Mouse (Mus musculus): ENCODE measurements around the gene Ormdl3. TPM values are rescaled to one million over a fixed set of nuclear protein-coding genes. Genes with fewer than 3 reads are reported as not detected.
A peak's percentile ranks its signal among the peaks of the same experiment; 100 is the strongest.

The Ormdl3 gene
- polyA plus RNA-seq, 1 experiment = 20.0 TPM

- H3K4me1 ChIP-seq (ENCODE audit: control insufficient read depth, insufficient read depth, low read length) = no peaks in the 10 kb centered on the region
- no peak overlapping the region for H3K9ac ChIP-seq (ENCODE audit: low read depth, poor library complexity, severe bottlenecking)
- no peaks in the 10 kb centered on the region for H3K9me3 ChIP-seq (replicated peaks; ENCODE audit: control insufficient read depth, insufficient read depth, low read length, poor library complexity, severe bottlenecking)
- no peak overlapping the region for H3K4me3 ChIP-seq (ENCODE audit: low read depth, low read length)
- TF ChIP-seq POLR2A (IDR thresholded peaks at IDR 0.05; ENCODE audit: insufficient read depth, low read length) (no peak), CTCF (IDR thresholded peaks at IDR 0.05; ENCODE audit: low read depth, low read length) (no peak), EP300 (IDR thresholded peaks at IDR 0.05; ENCODE audit: insufficient read depth, low read depth, low read length) (no peak)
- no peaks in the 10 kb centered on the region for H3K27me3 ChIP-seq (ENCODE audit: control insufficient read depth, insufficient read depth, low read length, poor library complexity, severe bottlenecking)
- no peaks in the 10 kb centered on the region for H3K36me3 ChIP-seq (ENCODE audit: control insufficient read depth, insufficient read depth, low read length, poor library complexity, severe bottlenecking)
- no peak overlapping the region for H3K27ac ChIP-seq (ENCODE audit: insufficient read depth, low read length)
Observed at GRCm38 (mm10) chr11:98563921-98564414, 23.2 kb downstream of the Ormdl3 start.

GRCm38 (mm10) chr11:98563025-98563424 is 24.1 kb downstream of the Ormdl3 start:
- TF ChIP-seq POLR2A (IDR thresholded peaks at IDR 0.05; ENCODE audit: insufficient read depth, low read length) (no peak), CTCF (IDR thresholded peaks at IDR 0.05; ENCODE audit: low read depth, low read length) (no peak), EP300 (IDR thresholded peaks at IDR 0.05; ENCODE audit: insufficient read depth, low read depth, low read length) (no peak)
- H3K9me3 ChIP-seq (replicated peaks; ENCODE audit: control insufficient read depth, insufficient read depth, low read length, poor library complexity, severe bottlenecking) = no peaks in the 10 kb centered on the region
- H3K27ac ChIP-seq (ENCODE audit: insufficient read depth, low read length) = no peak overlapping the region
- H3K27me3 ChIP-seq (ENCODE audit: control insufficient read depth, insufficient read depth, low read length, poor library complexity, severe bottlenecking) = no peaks in the 10 kb centered on the region
- H3K4me3 ChIP-seq (ENCODE audit: low read depth, low read length) = no peak overlapping the region
- no peaks in the 10 kb centered on the region for H3K36me3 ChIP-seq (ENCODE audit: control insufficient read depth, insufficient read depth, low read length, poor library complexity, severe bottlenecking)
- H3K9ac ChIP-seq (ENCODE audit: low read depth, poor library complexity, severe bottlenecking) = no peak overlapping the region
- no peaks in the 10 kb centered on the region for H3K4me1 ChIP-seq (ENCODE audit: control insufficient read depth, insufficient read depth, low read length)

- H3K36me3 ChIP-seq (ENCODE audit: control insufficient read depth, insufficient read depth, low read length, poor library complexity, severe bottlenecking) = no peaks in the 10 kb centered on the region
- no peak overlapping the region for H3K9ac ChIP-seq (ENCODE audit: low read depth, poor library complexity, severe bottlenecking)
- H3K27me3 ChIP-seq (ENCODE audit: control insufficient read depth, insufficient read depth, low read length, poor library complexity, severe bottlenecking) = no peaks in the 10 kb centered on the region
- no peak overlapping the region for H3K4me3 ChIP-seq (ENCODE audit: low read depth, low read length)
- no peak for TF ChIP-seq EP300 (IDR thresholded peaks at IDR 0.05; ENCODE audit: insufficient read depth, low read depth, low read length)
- no peak for TF ChIP-seq POLR2A (IDR thresholded peaks at IDR 0.05; ENCODE audit: insufficient read depth, low read length)
- no peak for TF ChIP-seq CTCF (IDR thresholded peaks at IDR 0.05; ENCODE audit: low read depth, low read length)
- H3K4me1 ChIP-seq (ENCODE audit: control insufficient read depth, insufficient read depth, low read length) = no peaks in the 10 kb centered on the region
- no peak overlapping the region for H3K27ac ChIP-seq (ENCODE audit: insufficient read depth, low read length)
- H3K9me3 ChIP-seq (replicated peaks; ENCODE audit: control insufficient read depth, insufficient read depth, low read length, poor library complexity, severe bottlenecking) = no peaks in the 10 kb centered on the region
Observed at GRCm38 (mm10) chr11:98560942-98561341, 26.2 kb downstream of the Ormdl3 start.

- TF ChIP-seq CTCF (IDR thresholded peaks at IDR 0.05; ENCODE audit: low read depth, low read length) (no peak), EP300 (IDR thresholded peaks at IDR 0.05; ENCODE audit: insufficient read depth, low read depth, low read length) (no peak), POLR2A (IDR thresholded peaks at IDR 0.05; ENCODE audit: insufficient read depth, low read length) (no peak)
- H3K36me3 ChIP-seq (ENCODE audit: control insufficient read depth, insufficient read depth, low read length, poor library complexity, severe bottlenecking) = no peaks in the 10 kb centered on the region
- peaks cover 2% of the 10 kb centered on the region; the same call in 1 of the 2 replicates for H3K27me3 ChIP-seq (ENCODE audit: control insufficient read depth, insufficient read depth, low read length, poor library complexity, severe bottlenecking)
- no peaks in the 10 kb centered on the region for H3K4me1 ChIP-seq (ENCODE audit: control insufficient read depth, insufficient read depth, low read length)
- no peak overlapping the region for H3K27ac ChIP-seq (ENCODE audit: insufficient read depth, low read length)
- H3K9me3 ChIP-seq (replicated peaks; ENCODE audit: control insufficient read depth, insufficient read depth, low read length, poor library complexity, severe bottlenecking) = peaks cover 3% of the 10 kb centered on the region
- H3K4me3 ChIP-seq (ENCODE audit: low read depth, low read length) = no peak overlapping the region
- H3K9ac ChIP-seq (ENCODE audit: low read depth, poor library complexity, severe bottlenecking) = no peak overlapping the region
Observed at GRCm38 (mm10) chr11:98555124-98555700, 32.0 kb downstream of the Ormdl3 start.

GRCm38 (mm10) chr11:98553966-98554365 is 33.2 kb downstream of the Ormdl3 start:
- H3K36me3 ChIP-seq (ENCODE audit: control insufficient read depth, insufficient read depth, low read length, poor library complexity, severe bottlenecking) = no peaks in the 10 kb centered on the region
- TF ChIP-seq POLR2A (IDR thresholded peaks at IDR 0.05; ENCODE audit: insufficient read depth, low read length) (no peak), CTCF (IDR thresholded peaks at IDR 0.05; ENCODE audit: low read depth, low read length) (peak; percentile 17)
- H3K4me1 ChIP-seq (ENCODE audit: control insufficient read depth, insufficient read depth, low read length) = no peaks in the 10 kb centered on the region
- H3K27ac ChIP-seq (ENCODE audit: insufficient read depth, low read length) = no peak overlapping the region
- H3K9me3 ChIP-seq (replicated peaks; ENCODE audit: control insufficient read depth, insufficient read depth, low read length, poor library complexity, severe bottlenecking) = peaks cover 3% of the 10 kb centered on the region
- no peak overlapping the region for H3K9ac ChIP-seq (ENCODE audit: low read depth, poor library complexity, severe bottlenecking)
- H3K27me3 ChIP-seq (ENCODE audit: control insufficient read depth, insufficient read depth, low read length, poor library complexity, severe bottlenecking) = peaks cover 8% of the 10 kb centered on the region; the same call in 1 of the 2 replicates
- H3K4me3 ChIP-seq (ENCODE audit: low read depth, low read length) = no peak overlapping the region

- H3K9me3 ChIP-seq (replicated peaks; ENCODE audit: control insufficient read depth, insufficient read depth, low read length, poor library complexity, severe bottlenecking) = peaks cover 3% of the 10 kb centered on the region
- H3K9ac ChIP-seq (ENCODE audit: low read depth, poor library complexity, severe bottlenecking) = peak within 1 kb of the TSS; percentile 35
- H3K4me1 ChIP-seq (ENCODE audit: control insufficient read depth, insufficient read depth, low read length) = no peaks in the 10 kb centered on the region
- no peaks in the 10 kb centered on the region for H3K36me3 ChIP-seq (ENCODE audit: control insufficient read depth, insufficient read depth, low read length, poor library complexity, severe bottlenecking)
- no peak within 1 kb of the TSS for H3K27ac ChIP-seq (ENCODE audit: insufficient read depth, low read length)
- peaks cover 16% of the 10 kb centered on the region for H3K27me3 ChIP-seq (ENCODE audit: control insufficient read depth, insufficient read depth, low read length, poor library complexity, severe bottlenecking)
- TF ChIP-seq POLR2A (IDR thresholded peaks at IDR 0.05; ENCODE audit: insufficient read depth, low read length) (peak; percentile 63), CTCF (IDR thresholded peaks at IDR 0.05; ENCODE audit: low read depth, low read length) (no peak)
- H3K4me3 ChIP-seq (ENCODE audit: low read depth, low read length) = peak within 1 kb of the TSS; percentile 78
Observed at GRCm38 (mm10) chr11:98550975-98551828, 36.0 kb downstream of the Ormdl3 start, which contains the start of gene Zpbp2. Gene Zpbp2 (plus strand): TSS chr11:98551097.
